Mouse (Mus musculus) WW6 (cell line): ENCODE measurements at regions not wholly inside any gene's neighbourhood (a gene's known extent, or its start where the extent isn't known, plus 50 kb on each side); places are given as distances from the start of the nearest gene placed in this dataset.
"Not testable (repeated sequence)": the region's sequence is repeated elsewhere in the genome, so short reads cannot be mapped to it uniquely, and the experiment has no call there.

Experiments
- DNase-seq: peaks from one replicate; pipeline ENCODE4 v3.0.0-alpha.2; 2013; ENCODE audit warnings: low read depth, low spot score

DNA sequence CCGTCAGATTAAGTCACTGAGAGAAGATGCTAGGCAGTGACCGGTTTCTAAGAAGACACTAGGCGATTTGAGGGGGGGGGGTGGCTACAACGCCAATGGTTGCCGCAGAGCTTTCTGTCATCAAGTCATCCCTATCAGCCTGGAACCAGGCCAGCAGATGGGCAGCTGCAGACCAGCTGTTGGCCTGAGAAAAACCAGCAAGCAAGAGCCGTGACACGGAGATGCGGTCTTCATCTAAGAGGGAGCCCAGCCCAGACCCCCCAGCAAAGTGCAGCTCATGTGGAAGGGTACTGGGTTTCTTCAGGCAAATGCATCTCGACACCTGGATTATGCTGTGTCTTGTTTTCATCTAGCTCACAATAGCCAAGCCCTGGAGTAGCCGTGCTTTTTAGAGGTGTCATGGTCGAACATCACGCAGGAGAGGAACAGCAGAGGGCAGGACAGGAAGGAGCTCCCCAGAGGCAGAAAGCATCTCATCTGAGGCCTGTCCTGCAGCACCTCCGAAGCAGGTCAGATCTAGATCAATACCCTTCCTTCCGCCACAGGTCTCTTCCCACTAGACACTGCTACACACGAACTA is 76.3 kb downstream of the Cpn2 start:
- no peak for DNase-seq

DNA sequence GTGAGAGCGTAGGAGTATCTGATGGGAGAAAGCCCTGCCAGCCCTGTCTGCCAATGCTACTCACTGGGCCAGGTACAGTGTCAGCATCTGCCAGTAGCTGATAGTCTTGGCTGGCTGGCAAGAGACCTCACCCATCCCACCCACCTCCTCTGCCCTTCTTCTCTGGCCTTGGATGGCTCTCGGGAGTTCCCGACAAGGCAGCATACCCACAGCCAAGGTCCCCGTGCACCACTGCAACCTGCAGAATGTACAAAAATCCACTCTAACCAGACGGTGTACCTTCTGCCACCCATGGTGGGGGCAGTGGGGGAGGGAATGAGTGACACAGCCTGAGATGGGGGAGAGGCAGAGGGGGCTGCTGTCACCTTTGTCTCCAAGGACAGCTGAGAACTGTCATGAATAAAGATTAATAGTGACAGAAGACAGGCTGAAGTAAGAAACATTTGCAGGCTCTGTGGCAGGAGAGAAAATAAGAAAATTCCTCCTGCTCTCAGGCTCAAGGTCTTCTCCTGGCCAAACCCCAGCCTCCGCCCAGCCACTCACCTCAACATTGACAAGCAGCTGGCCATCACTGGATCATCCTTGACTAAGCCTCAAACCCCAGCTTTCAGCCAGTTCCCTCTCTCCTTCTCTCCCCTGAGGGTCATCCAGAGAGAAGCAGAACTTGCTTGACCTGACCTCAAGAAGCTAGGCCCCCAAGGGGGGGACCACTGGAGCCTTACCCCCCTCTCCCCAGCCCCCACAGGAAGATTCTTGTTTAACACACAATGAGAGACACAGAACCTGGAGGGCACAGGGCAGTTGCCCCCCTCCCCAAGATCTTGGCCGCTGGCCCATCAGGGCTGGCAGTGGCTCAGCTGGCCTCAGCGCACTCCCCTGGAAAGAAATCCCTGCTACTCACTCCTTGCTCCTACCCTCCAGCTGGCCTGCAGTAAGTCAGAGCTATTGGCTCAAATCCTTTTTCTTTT is 73.7 kb downstream of the Cpn2 start:
- no peak for DNase-seq

DNA sequence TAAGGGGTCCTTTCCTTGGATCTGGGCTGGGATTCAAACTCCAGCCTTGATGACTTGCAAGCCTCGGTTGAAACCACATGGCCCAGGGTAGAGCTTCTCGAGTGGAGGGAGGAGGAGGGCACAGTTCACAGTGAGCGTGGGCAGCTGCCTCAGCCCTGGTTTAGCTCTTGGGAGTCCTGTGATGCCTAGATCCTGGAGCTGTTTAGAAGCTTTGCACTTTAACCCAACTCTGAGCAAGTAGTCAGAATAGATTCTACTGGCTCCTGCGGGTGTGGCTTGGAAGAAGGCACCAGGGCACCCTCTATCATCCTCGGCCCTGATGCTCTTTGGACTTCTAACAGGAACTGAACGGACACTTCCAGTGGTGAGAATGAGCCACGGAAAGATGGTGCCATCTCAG is 72.5 kb downstream of the Cpn2 start:
- no peak for DNase-seq

DNA sequence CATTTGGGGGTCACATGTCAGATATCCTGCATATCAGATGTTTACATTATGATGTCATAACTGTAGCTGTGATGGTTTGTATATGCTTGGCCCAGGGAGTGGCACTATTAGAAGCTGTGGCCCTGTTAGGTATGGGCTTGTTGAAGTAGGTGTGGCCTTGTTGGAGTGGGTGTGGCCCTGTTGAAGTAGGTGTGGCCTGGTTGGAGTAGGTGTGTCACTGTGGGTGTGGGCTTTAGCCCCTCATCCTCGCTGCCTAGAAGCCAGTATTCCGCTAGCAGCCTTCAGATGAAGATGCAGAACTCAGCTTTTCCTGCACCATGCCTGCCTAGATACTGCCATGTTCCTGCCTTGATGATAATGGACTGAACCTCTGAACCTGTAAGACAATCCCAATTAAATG is 71.4 kb downstream of the Cpn2 start:
- DNase-seq = not testable (repeated sequence)

DNA sequence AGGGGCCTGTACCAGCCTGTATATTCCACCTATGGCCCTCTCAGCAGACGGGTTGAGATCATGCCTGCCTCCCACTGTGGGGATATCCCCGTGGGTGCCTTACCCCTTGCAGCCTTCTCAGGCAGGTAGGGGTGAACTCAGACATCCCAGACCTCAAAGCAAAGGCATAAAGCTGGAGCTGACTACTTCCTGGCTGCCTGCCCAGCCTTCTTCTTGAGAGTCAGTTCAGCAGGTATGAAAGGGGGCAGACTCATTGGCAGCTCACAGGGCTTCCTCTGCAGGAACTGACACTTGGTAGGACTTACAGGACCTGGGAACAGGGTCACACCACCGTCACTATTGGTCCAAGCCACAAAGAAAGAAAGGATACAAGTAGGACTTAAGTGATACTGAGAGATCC is 69.9 kb downstream of the Cpn2 start:
- no peak for DNase-seq

DNA sequence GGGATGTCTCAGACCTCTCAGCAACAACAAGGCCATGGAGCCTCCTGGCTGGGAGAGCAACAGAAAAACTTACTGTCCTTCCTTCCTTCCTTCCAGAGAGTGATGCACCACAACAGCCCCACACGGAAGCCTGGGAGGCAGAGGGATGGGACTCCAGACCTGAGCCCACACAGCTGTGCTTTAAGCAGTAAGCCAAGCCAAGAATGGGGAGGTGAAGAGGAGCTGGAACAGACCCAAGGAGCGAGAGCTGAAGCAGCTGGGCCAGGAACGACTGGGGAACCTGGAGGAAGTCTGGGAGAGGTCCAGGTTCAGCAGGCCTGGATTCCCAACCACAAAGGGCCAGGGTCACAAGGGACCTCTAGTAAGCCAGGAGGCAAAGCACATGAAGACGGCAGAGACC is 67.5 kb downstream of the Cpn2 start:
- DNase-seq = no peak

DNA sequence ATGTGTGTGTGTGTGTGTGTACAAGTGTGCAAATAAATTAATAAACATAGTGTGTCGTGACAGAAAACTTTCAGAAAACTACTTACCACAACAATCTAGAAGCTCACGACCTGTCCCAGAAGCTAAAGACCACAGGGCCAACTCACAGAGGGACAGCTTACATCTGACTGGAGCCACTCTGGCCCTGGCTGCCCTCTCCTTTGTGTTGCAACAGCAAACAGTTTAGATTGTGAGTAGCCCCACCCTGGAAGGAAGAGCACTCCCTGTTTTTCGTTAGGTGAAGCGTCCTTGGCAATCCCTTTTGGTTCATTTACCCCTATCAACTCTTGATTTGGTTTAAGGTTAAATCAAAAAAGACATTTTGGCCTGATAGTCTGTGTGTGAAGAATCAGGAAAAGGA is 63.2 kb downstream of the Cpn2 start:
- no peak for DNase-seq

DNA sequence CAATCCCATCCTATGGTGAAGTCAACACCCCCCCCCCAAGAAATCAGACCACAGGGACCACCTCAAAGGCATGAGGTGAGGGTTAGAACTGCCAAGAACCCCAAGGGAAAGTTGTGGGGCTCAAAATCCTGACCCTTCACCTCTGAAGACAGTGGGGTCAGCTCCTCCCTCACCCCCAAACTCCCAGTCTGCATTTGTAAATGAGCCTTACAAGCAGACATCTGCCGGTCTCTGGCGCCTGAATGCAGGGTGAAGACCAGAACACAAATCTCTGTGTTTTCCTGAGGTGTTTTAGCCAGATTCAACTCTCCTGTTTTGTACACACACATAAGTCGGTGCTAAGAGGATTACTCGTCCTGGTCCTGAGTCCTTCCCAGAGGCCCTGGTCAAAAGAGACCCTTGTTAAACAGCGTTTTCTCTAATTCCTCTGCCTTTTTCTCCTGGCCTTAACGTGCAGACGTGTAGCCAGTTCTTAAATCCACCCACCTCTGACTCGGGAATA is 61.9 kb downstream of the Cpn2 start:
- no peak for DNase-seq

DNA sequence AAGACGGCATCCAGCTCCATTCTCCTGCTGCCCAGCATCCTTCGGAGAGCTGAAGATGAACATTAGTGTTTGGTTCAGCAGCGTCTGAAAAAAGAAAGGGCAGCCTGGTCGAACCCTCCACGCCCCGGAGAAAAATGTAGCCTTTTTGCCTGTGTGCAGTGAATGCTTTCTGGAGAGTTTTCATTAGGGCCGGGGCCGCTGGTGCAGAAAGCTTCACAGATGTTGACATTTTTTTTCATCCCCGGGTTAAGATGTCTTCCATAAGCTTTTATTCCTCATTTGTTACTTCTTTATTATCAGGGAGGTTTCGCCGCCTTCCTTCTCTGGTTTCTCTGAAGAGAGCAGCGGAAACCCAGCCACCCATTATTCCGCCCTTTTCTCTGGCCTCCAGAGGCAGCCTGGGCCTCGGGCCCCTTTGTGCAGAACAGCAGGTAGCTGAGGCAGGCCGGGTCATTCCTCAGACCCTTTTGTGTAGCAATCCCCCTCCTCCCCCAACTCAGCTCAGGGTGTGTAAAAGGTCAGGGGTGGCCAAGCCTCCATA is 61.4 kb downstream of the Cpn2 start:
- no peak for DNase-seq
